8 mouse cellular contexts compared by ENCODE assay signal in the genomic region with DNA sequence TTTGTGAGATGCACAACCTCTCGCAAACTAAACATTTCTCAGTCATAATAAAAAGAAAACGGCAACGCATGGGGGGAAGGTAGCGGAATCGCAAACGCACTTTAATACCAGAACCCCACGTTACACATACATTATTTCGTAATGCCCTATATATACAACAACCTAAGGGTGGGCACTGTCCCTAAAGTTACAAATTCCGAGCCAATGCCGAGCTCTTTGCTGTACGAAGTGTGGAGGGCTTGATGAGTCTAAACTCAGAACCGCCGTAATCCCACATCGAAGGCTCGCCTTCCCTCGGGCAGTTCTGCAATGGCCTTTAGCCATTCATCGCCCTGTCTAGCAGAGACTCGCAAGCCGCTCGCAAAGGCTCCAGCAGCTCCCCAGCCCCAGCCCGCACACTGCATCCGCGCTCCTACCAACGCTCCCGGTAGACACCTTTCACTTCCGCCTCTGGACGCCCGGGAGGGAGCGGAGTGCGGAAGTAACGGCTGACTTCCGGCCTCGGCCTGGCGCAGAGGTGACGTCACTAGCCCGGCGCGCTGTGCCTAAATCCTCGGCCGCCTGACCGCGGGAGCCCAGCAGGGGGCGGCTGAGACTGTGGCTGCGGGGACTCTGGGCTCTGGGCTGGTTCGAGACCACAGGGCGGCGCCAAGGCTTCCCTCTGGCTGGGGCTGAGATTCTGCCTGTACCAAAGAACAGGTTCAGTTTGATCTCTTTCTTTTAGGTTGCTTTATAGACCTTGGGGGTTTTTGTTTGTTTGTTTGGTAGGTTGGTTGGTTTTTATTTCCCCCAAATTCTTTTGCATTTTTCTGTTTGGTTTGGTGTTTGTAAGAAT. TPM values are rescaled to one million over a fixed set of nuclear protein-coding genes. Genes with fewer than 3 reads are reported as not detected.
DNase-seq lines count a peak whose midpoint lies in the region; ATAC-seq and TF ChIP-seq lines count a peak whose summit lies in the region.
"Not testable (repeated sequence)": the region's sequence is repeated elsewhere in the genome, so short reads cannot be mapped to it uniquely, and the experiment has no call there.

Gene Mterf1a, minus strand, starts transcription at position 475 of the 835 bp plus-strand sequence.

- DNase-seq in T-cell, adult 2 months (ENCODE audit: low spot score) = peak; percentile 57
- peak; percentile 44 to 56 for DNase-seq in cerebellum, postnatal 36 days
- peak; percentile 8 to 14 for DNase-seq in frontal cortex, postnatal 25 days (ENCODE audit: low spot score in 2 of 2)
- peak; percentile 34 to 54 for DNase-seq in layer of hippocampus, postnatal 10 days (ENCODE audit: low spot score in 2 of 2)
- DNase-seq in lung, postnatal 0 days (ENCODE audit: low spot score) = not testable (repeated sequence)
- DNase-seq in thymus, postnatal 25 days = peak; percentile 47

- peak within 1 kb of the TSS; percentile 45 for H3K4me3 ChIP-seq in hindbrain, embryonic 13.5 days
- H3K4me3 ChIP-seq in lung, postnatal 0 days (ENCODE audit: low read depth, low read length) = peak within 1 kb of the TSS; percentile 42
- H3K4me3 ChIP-seq in olfactory bulb, adult 2 months (ENCODE audit: insufficient read depth, low read depth, low read length) = peak within 1 kb of the TSS; percentile 30; the same call in 1 of the 2 replicates

- not testable (repeated sequence) for H3K4me1 ChIP-seq in hindbrain, embryonic 13.5 days (replicated peaks); lung, postnatal 0 days (ENCODE audit: insufficient read depth, low read depth, low read length); olfactory bulb, adult 2 months (ENCODE audit: control insufficient read depth, insufficient read depth, low read length)

- not testable (repeated sequence) for TF ChIP-seq POLR2A in olfactory bulb, adult 2 months (IDR thresholded peaks at IDR 0.05; ENCODE audit: insufficient read depth, low read depth, low read length)

- TF ChIP-seq CTCF in lung, postnatal 0 days (IDR thresholded peaks at IDR 0.05); olfactory bulb, adult 2 months (IDR thresholded peaks at IDR 0.05; ENCODE audit: insufficient read depth, low read depth, low read length): not testable (repeated sequence)

- H3K9ac ChIP-seq in hindbrain, embryonic 13.5 days = peak within 1 kb of the TSS; percentile 69
- H3K9ac ChIP-seq in lung, postnatal 0 days (replicated peaks; ENCODE audit: low read depth) = peak within 1 kb of the TSS; percentile 23; the same call in 1 of the 2 replicates

- not testable (repeated sequence) for H3K36me3 ChIP-seq in hindbrain, embryonic 13.5 days; lung, postnatal 0 days (ENCODE audit: insufficient read depth, low read length)

- not testable (repeated sequence) for TF ChIP-seq EP300 in lung, postnatal 0 days (IDR thresholded peaks at IDR 0.05)

- WGBS in hindbrain, embryonic 13.5 days = 3% methylated on average over 7 of the region's 47 CpGs
- WGBS in lung, postnatal 0 days = 0% methylated on average over 6 of the region's 47 CpGs
- under 1% methylated on average over 10 of the region's 47 CpGs for WGBS in olfactory bulb, adult 2 months

- ATAC-seq in hindbrain, embryonic 13.5 days (ENCODE audit: low FRiP score) = peak; percentile 100
- ATAC-seq in lung, postnatal 0 days = peak; percentile 100

- H3K27me3 ChIP-seq in hindbrain, embryonic 13.5 days; lung, postnatal 0 days (replicated peaks; ENCODE audit: insufficient read depth, low read length): not testable (repeated sequence)

- H3K4me2 ChIP-seq in hindbrain, embryonic 13.5 days = peak within 1 kb of the TSS; percentile 61
- H3K4me2 ChIP-seq in lung, postnatal 0 days (replicated peaks; ENCODE audit: low read depth, low read length) = peak within 1 kb of the TSS; percentile 50

- not testable (repeated sequence) for H3K9me3 ChIP-seq in hindbrain, embryonic 13.5 days; lung, postnatal 0 days (ENCODE audit: low read length)

- not testable (repeated sequence) for H3K27ac ChIP-seq in hindbrain, embryonic 13.5 days; lung, postnatal 0 days (ENCODE audit: low read length); olfactory bulb, adult 2 months (ENCODE audit: insufficient read depth, low read depth, low read length)

RNA-seq across cellular contexts. Expression of gene Mterf1a, which starts in this region (rescaled TPM):
- 7.1 and 7.9 TPM in 2 replicates for polyA plus RNA-seq in hindbrain, embryonic 13.5 days (2015; fragmentation: Nextera tagmentation; extraction: Ambion mirVana)
- 1 to 10 TPM; 9.3 to 9.6 TPM for total RNA-seq in layer of hippocampus, postnatal 10 days (2021)
- polyA plus RNA-seq in lung, postnatal 0 days (2015; fragmentation: Nextera tagmentation; extraction: Ambion mirVana) = 5.1 and 5.7 TPM in 2 replicates
- not detected in 2 replicates for polyA plus RNA-seq in olfactory bulb, adult 2 months (2012; ENCODE audit: insufficient read depth, insufficient read length, low replicate concordance, missing spikeins)
